Mouse (Mus musculus): ENCODE measurements around the gene Nav2. TPM values are rescaled to one million over a fixed set of nuclear protein-coding genes. Genes with fewer than 3 reads are reported as not detected.

Nav2 gene
- polyA plus RNA-seq, 1 experiment from 2014 or later, result 27.6 TPM

DNA sequence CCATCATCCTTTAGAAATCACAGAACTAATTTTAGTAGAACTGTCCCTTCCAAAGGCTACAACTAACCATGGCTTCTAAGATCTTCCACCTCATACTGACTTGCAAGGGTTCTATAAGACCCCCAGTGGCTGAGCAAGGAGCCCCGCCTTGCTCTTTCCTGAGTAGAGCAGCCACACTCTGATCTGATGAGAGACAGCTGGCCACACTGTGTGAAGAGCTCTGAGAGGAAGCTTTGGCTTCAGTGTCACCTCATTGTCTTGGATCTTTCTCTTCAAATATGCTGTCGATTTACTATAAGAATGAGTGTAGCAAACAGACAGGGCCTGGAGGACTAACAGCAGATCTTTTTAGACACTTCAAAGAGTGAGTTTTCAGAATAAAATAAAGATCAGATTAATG is 673.4 kb downstream of the Nav2 start:
- 93% methylated on average over 2 of the region's 2 CpGs for WGBS
- Histone ChIP-seq H3K4me3 (replicated peaks) (no peak overlapping the region), H3K4me2 (no peak overlapping the region), H3K27me3 (replicated peaks) (no peaks in the 10 kb centered on the region), H3K4me1 (no peaks in the 10 kb centered on the region), H3K27ac (replicated peaks) (no peak overlapping the region), H3K36me3 (peaks cover 57% of the 10 kb centered on the region), H3K9ac (replicated peaks) (no peak overlapping the region), H3K9me3 (replicated peaks) (no peaks in the 10 kb centered on the region)
- ATAC-seq (ENCODE audit: low FRiP score), result no peak

- Histone ChIP-seq H3K9me3 (replicated peaks) (no peaks in the 10 kb centered on the region), H3K4me3 (replicated peaks) (no peak overlapping the region), H3K4me1 (no peaks in the 10 kb centered on the region), H3K36me3 (peaks cover 56% of the 10 kb centered on the region), H3K27me3 (replicated peaks) (no peaks in the 10 kb centered on the region), H3K9ac (replicated peaks) (no peak overlapping the region), H3K27ac (replicated peaks) (no peak overlapping the region), H3K4me2 (no peak overlapping the region)
- WGBS, result 92% methylated on average over 7 of the region's 7 CpGs
- no peak for ATAC-seq (ENCODE audit: low FRiP score)
Measured at GRCm38 (mm10) chr7:49582551-49582950, 674.0 kb downstream of the Nav2 start.

- WGBS, result 94% methylated on average over 6 of the region's 6 CpGs
- H3K4me2 ChIP-seq, result no peak overlapping the region
- H3K4me3 ChIP-seq (replicated peaks), result no peak overlapping the region
- peaks cover 57% of the 10 kb centered on the region for H3K36me3 ChIP-seq
- H3K9ac ChIP-seq (replicated peaks), result no peak overlapping the region
- no peaks in the 10 kb centered on the region for H3K27me3 ChIP-seq (replicated peaks)
- H3K9me3 ChIP-seq (replicated peaks), result no peaks in the 10 kb centered on the region
- H3K27ac ChIP-seq (replicated peaks), result no peak overlapping the region
- no peaks in the 10 kb centered on the region for H3K4me1 ChIP-seq
- ATAC-seq (ENCODE audit: low FRiP score), result no peak
Measured at GRCm38 (mm10) chr7:49583176-49583575, 674.7 kb downstream of the Nav2 start.

- WGBS, result 73% methylated on average over 5 of the region's 5 CpGs
- H3K27ac ChIP-seq (replicated peaks), result no peak overlapping the region
Measured at GRCm38 (mm10) chr7:49586530-49587120, 678.1 kb downstream of the Nav2 start.

GRCm38 (mm10) chr7:49589635-49590034 is 681.1 kb downstream of the Nav2 start:
- H3K27ac ChIP-seq (replicated peaks), result no peak overlapping the region
- H3K36me3 ChIP-seq, result peaks cover 67% of the 10 kb centered on the region
- H3K9ac ChIP-seq (replicated peaks), result no peak overlapping the region
- no peaks in the 10 kb centered on the region for H3K4me1 ChIP-seq
- H3K27me3 ChIP-seq (replicated peaks), result no peaks in the 10 kb centered on the region
- no peaks in the 10 kb centered on the region for H3K9me3 ChIP-seq (replicated peaks)
- WGBS, result 87% methylated on average over 8 of the region's 8 CpGs
- H3K4me2 ChIP-seq, result no peak overlapping the region
- no peak for ATAC-seq (ENCODE audit: low FRiP score)
- H3K4me3 ChIP-seq (replicated peaks), result no peak overlapping the region

More at GRCm38 (mm10) chr7:49586530-49587120, 678.1 kb downstream of the Nav2 start:
- H3K27me3 ChIP-seq (replicated peaks), result no peaks in the 10 kb centered on the region
- ATAC-seq (ENCODE audit: low FRiP score), result no peak
- H3K4me2 ChIP-seq, result no peak overlapping the region
- no peaks in the 10 kb centered on the region for H3K4me1 ChIP-seq
- peaks cover 60% of the 10 kb centered on the region for H3K36me3 ChIP-seq
- H3K9me3 ChIP-seq (replicated peaks), result no peaks in the 10 kb centered on the region
- H3K9ac ChIP-seq (replicated peaks), result no peak overlapping the region
- H3K4me3 ChIP-seq (replicated peaks), result no peak overlapping the region

- peaks cover 62% of the 10 kb centered on the region for H3K36me3 ChIP-seq
- 77% methylated on average over 3 of the region's 3 CpGs for WGBS
Measured at GRCm38 (mm10) chr7:49597776-49598175, 689.3 kb downstream of the Nav2 start.

DNA sequence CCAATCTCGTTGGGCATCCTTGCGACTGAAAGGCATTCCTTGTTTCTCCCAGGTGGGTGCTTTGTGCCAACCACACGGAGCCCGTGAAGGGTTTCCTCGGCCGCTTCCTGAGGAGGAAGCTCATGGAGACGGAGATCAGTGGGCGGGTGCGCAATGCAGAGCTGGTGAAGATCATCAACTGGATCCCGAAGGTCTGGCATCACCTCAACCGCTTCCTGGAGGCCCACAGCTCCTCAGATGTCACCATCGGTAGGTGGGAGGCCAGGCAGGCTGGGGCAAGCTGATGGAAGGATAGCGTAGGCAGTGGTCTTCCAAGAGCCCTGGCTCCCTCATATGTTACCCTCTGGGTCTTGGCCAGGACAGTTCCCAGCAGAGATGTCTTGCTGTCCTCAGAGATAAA is 689.7 kb downstream of the Nav2 start:
- Histone ChIP-seq H3K27ac (replicated peaks) (no peak overlapping the region), H3K27me3 (replicated peaks) (no peaks in the 10 kb centered on the region), H3K4me3 (replicated peaks) (no peak overlapping the region), H3K9ac (replicated peaks) (no peak overlapping the region), H3K4me1 (no peaks in the 10 kb centered on the region), H3K9me3 (replicated peaks) (no peaks in the 10 kb centered on the region), H3K4me2 (no peak overlapping the region), H3K36me3 (peaks cover 61% of the 10 kb centered on the region)
- ATAC-seq (ENCODE audit: low FRiP score), result no peak
- WGBS, result 96% methylated on average over 13 of the region's 13 CpGs

More at GRCm38 (mm10) chr7:49597776-49598175, 689.3 kb downstream of the Nav2 start:
- no peak for ATAC-seq (ENCODE audit: low FRiP score)
- Histone ChIP-seq H3K9ac (replicated peaks) (no peak overlapping the region), H3K27ac (replicated peaks) (no peak overlapping the region), H3K27me3 (replicated peaks) (no peaks in the 10 kb centered on the region), H3K4me2 (no peak overlapping the region), H3K9me3 (replicated peaks) (no peaks in the 10 kb centered on the region), H3K4me3 (replicated peaks) (no peak overlapping the region), H3K4me1 (no peaks in the 10 kb centered on the region)

DNA sequence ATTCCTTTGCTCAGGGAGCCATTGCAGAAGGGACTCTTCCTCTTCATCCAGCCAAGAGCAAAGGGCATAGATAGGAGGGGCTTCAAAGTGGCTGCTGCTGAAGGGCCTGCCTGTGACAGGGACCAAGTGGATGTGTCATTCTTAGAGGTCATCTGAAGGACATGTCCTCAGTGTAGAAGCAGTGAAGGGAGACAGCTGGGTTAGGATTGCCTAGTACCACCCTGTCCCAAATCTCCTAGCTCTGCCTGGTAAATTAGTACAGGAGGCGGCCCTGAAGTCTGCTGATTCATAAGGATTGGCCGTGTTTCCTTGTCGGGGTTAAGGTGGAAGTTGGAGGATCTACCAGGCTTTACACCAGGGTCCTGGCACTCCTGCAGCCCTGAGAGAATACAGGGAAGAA is 691.4 kb downstream of the Nav2 start:
- no peak overlapping the region for H3K9ac ChIP-seq (replicated peaks)
- no peaks in the 10 kb centered on the region for H3K9me3 ChIP-seq (replicated peaks)
- no peak for ATAC-seq (ENCODE audit: low FRiP score)
- H3K4me1 ChIP-seq, result no peaks in the 10 kb centered on the region
- H3K4me2 ChIP-seq, result no peak overlapping the region
- no peaks in the 10 kb centered on the region for H3K27me3 ChIP-seq (replicated peaks)
- H3K27ac ChIP-seq (replicated peaks), result no peak overlapping the region
- peaks cover 51% of the 10 kb centered on the region for H3K36me3 ChIP-seq
- 94% methylated on average over 3 of the region's 3 CpGs for WGBS
- H3K4me3 ChIP-seq (replicated peaks), result no peak overlapping the region

GRCm38 (mm10) chr7:49601191-49601975 is 692.9 kb downstream of the Nav2 start:
- H3K4me1 ChIP-seq, result no peaks in the 10 kb centered on the region
- no peak overlapping the region for H3K4me2 ChIP-seq
- peaks cover 50% of the 10 kb centered on the region for H3K36me3 ChIP-seq
- no peak overlapping the region for H3K4me3 ChIP-seq (replicated peaks)
- H3K27ac ChIP-seq (replicated peaks), result no peak overlapping the region
- peak; percentile 51; the same call in 1 of the 2 replicates for ATAC-seq (ENCODE audit: low FRiP score)
- H3K9ac ChIP-seq (replicated peaks), result no peak overlapping the region
- 56% methylated on average over 13 of the region's 13 CpGs for WGBS
- H3K27me3 ChIP-seq (replicated peaks), result no peaks in the 10 kb centered on the region
- H3K9me3 ChIP-seq (replicated peaks), result no peaks in the 10 kb centered on the region

- H3K4me1 ChIP-seq, result no peaks in the 10 kb centered on the region
- no peak for ATAC-seq (ENCODE audit: low FRiP score)
- peaks cover 26% of the 10 kb centered on the region for H3K36me3 ChIP-seq
- WGBS, result 93% methylated on average over 14 of the region's 14 CpGs
- H3K4me3 ChIP-seq (replicated peaks), result no peak overlapping the region
- no peaks in the 10 kb centered on the region for H3K9me3 ChIP-seq (replicated peaks)
- no peak overlapping the region for H3K9ac ChIP-seq (replicated peaks)
- H3K4me2 ChIP-seq, result no peak overlapping the region
- H3K27me3 ChIP-seq (replicated peaks), result no peaks in the 10 kb centered on the region
- H3K27ac ChIP-seq (replicated peaks), result no peak overlapping the region
Measured at GRCm38 (mm10) chr7:49604244-49604643, 695.7 kb downstream of the Nav2 start.

GRCm38 (mm10) chr7:49604965-49605795 is 696.7 kb downstream of the Nav2 start:
- WGBS, result 89% methylated on average over 15 of the region's 15 CpGs
- ATAC-seq (ENCODE audit: low FRiP score), result no peak

More at GRCm38 (mm10) chr7:49604965-49605795, 696.7 kb downstream of the Nav2 start:
- Histone ChIP-seq H3K4me2 (no peak overlapping the region), H3K9me3 (replicated peaks) (no peaks in the 10 kb centered on the region), H3K9ac (replicated peaks) (no peak overlapping the region), H3K4me1 (no peaks in the 10 kb centered on the region), H3K27me3 (replicated peaks) (no peaks in the 10 kb centered on the region), H3K27ac (replicated peaks) (no peak overlapping the region), H3K4me3 (replicated peaks) (no peak overlapping the region), H3K36me3 (peaks cover 19% of the 10 kb centered on the region)

Measured in neural tube, embryonic 15.5 days (tissue).